Mouse (Mus musculus): ENCODE measurements around the gene Rpl9-ps6.

The Rpl9-ps6 gene

GRCm38 (mm10) chr19:32448931-32449330 is 17.4 kb downstream of the Rpl9-ps6 start:
- CTCF ChIA-PET = interaction anchor here in 1 of 4 experiments (0.5 kb wide), 1 partner anchor 692 kb away, joined by 11 read pairs; no protein-coding TSS in a partner anchor
- POLR2A ChIA-PET = no interaction called here

- ChIA-PET POLR2A (no interaction called here), CTCF (no interaction called here)
These were observed 24.8 kb downstream of the Rpl9-ps6 start for GRCm38 (mm10) chr19:32441568-32441967.

GRCm38 (mm10) chr19:32439356-32439755 is 27.0 kb downstream of the Rpl9-ps6 start:
- ChIA-PET POLR2A (no interaction called here), CTCF (interaction anchor here in 2 of 4 experiments (0.7 to 0.9 kb wide), 2 partner anchors 26 to 241 kb away, joined by 3 read pairs; no protein-coding TSS in a partner anchor)

GRCm38 (mm10) chr19:32425856-32426255 is 40.5 kb downstream of the Rpl9-ps6 start:
- CTCF ChIA-PET = no interaction called here
- POLR2A ChIA-PET = no interaction called here

- POLR2A ChIA-PET = interaction anchor here in 1 of 4 experiments (0.6 kb wide), 1 partner anchor 98 kb away, joined by 4 read pairs; no protein-coding TSS in a partner anchor
These were observed 41.7 kb downstream of the Rpl9-ps6 start for GRCm38 (mm10) chr19:32424706-32425105.

GRCm38 (mm10) chr19:32419069-32419468 is 47.3 kb downstream of the Rpl9-ps6 start:
- ChIA-PET CTCF (no interaction called here), POLR2A (no interaction called here)

More at GRCm38 (mm10) chr19:32424706-32425105, 41.7 kb downstream of the Rpl9-ps6 start:
- CTCF ChIA-PET = interaction anchor here in 1 of 4 experiments (0.6 kb wide), 1 partner anchor 266 kb away, joined by 3 read pairs; no protein-coding TSS in a partner anchor

GRCm38 (mm10) chr19:32416692-32417317 is 49.6 kb downstream of the Rpl9-ps6 start:
- ChIA-PET CTCF (no interaction called here), POLR2A (no interaction called here)

Data from embryonic stem cell, embryonic (primary cell).